Mouse (Mus musculus): ENCODE results near the gene Gm10197. TPM values are rescaled to one million over a fixed set of nuclear protein-coding genes. Genes with fewer than 3 reads are reported as not detected.
A peak's percentile ranks its signal among the peaks of the same experiment; 100 is the strongest.

The Gm10197 gene
- polyA plus RNA-seq, 1 experiment from 2014 or later, result not detected

- peaks cover 14% of the 10 kb centered on the region; the same call in 1 of the 2 replicates for H3K4me1 ChIP-seq (ENCODE audit: control insufficient read depth, insufficient read depth, low read length)
- no peaks in the 10 kb centered on the region for H3K9me3 ChIP-seq (ENCODE audit: control insufficient read depth, low read depth, low read length)
- peaks cover 25% of the 10 kb centered on the region for H3K36me3 ChIP-seq (ENCODE audit: control insufficient read depth, insufficient read depth, low read length)
- no peak overlapping the region for H3K27ac ChIP-seq (ENCODE audit: low read length)
- H3K4me3 ChIP-seq (ENCODE audit: low read depth, low read length), result no peak overlapping the region
- no peak overlapping the region for H3K4me2 ChIP-seq (replicated peaks; ENCODE audit: low read depth, low read length)
- no peaks in the 10 kb centered on the region for H3K27me3 ChIP-seq (ENCODE audit: control insufficient read depth, insufficient read depth, low read length)
- ATAC-seq (ENCODE audit: insufficient number of reproducible peaks, insufficient read depth, low FRiP score, low read depth), result no peak
- no peak overlapping the region for H3K9ac ChIP-seq (replicated peaks; ENCODE audit: low read depth, low read length)
- 82% methylated on average over 2 of the region's 2 CpGs for WGBS
These were observed 2.0 kb upstream of the Gm10197 start for GRCm38 (mm10) chr19:53373570-53373969.

- H3K36me3 ChIP-seq (ENCODE audit: control insufficient read depth, insufficient read depth, low read length), result peaks cover 13% of the 10 kb centered on the region
- WGBS, result 76% methylated on average over 15 of the region's 15 CpGs
These were observed 1.3 kb downstream of the Gm10197 start for GRCm38 (mm10) chr19:53370233-53370632.

GRCm38 (mm10) chr19:53369469-53370043, 2.0 kb downstream of the Gm10197 start:
- ATAC-seq (ENCODE audit: insufficient number of reproducible peaks, insufficient read depth, low FRiP score, low read depth), result no peak
- no peaks in the 10 kb centered on the region for H3K9me3 ChIP-seq (ENCODE audit: control insufficient read depth, low read depth, low read length)
- H3K36me3 ChIP-seq (ENCODE audit: control insufficient read depth, insufficient read depth, low read length), result peaks cover 8% of the 10 kb centered on the region; the same call in 1 of the 2 replicates
- H3K9ac ChIP-seq (replicated peaks; ENCODE audit: low read depth, low read length), result no peak overlapping the region
- no peaks in the 10 kb centered on the region for H3K27me3 ChIP-seq (ENCODE audit: control insufficient read depth, insufficient read depth, low read length)
- WGBS, result 28% methylated on average over 14 of the region's 14 CpGs
- H3K4me1 ChIP-seq (ENCODE audit: control insufficient read depth, insufficient read depth, low read length), result peaks cover 30% of the 10 kb centered on the region
- no peak overlapping the region for H3K27ac ChIP-seq (ENCODE audit: low read length)
- no peak overlapping the region for H3K4me2 ChIP-seq (replicated peaks; ENCODE audit: low read depth, low read length)
- H3K4me3 ChIP-seq (ENCODE audit: low read depth, low read length), result no peak overlapping the region

More at GRCm38 (mm10) chr19:53370233-53370632, 1.3 kb downstream of the Gm10197 start:
- Histone ChIP-seq H3K9ac (replicated peaks; ENCODE audit: low read depth, low read length) (no peak overlapping the region), H3K9me3 (ENCODE audit: control insufficient read depth, low read depth, low read length) (no peaks in the 10 kb centered on the region), H3K4me1 (ENCODE audit: control insufficient read depth, insufficient read depth, low read length) (peaks cover 26% of the 10 kb centered on the region), H3K27me3 (ENCODE audit: control insufficient read depth, insufficient read depth, low read length) (no peaks in the 10 kb centered on the region), H3K4me3 (ENCODE audit: low read depth, low read length) (no peak overlapping the region), H3K27ac (ENCODE audit: low read length) (0 out of 2 replicates have a peak overlapping the region, but pooled peaks have one; percentile 30), H3K4me2 (replicated peaks; ENCODE audit: low read depth, low read length) (no peak overlapping the region)
- no peak for ATAC-seq (ENCODE audit: insufficient number of reproducible peaks, insufficient read depth, low FRiP score, low read depth)

- no peaks in the 10 kb centered on the region for H3K9me3 ChIP-seq (ENCODE audit: control insufficient read depth, low read depth, low read length)
- no peak overlapping the region for H3K4me3 ChIP-seq (ENCODE audit: low read depth, low read length)
- H3K4me1 ChIP-seq (ENCODE audit: control insufficient read depth, insufficient read depth, low read length), result peaks cover 33% of the 10 kb centered on the region
- no peak overlapping the region for H3K27ac ChIP-seq (ENCODE audit: low read length)
- H3K27me3 ChIP-seq (ENCODE audit: control insufficient read depth, insufficient read depth, low read length), result no peaks in the 10 kb centered on the region
- 89% methylated on average over 7 of the region's 7 CpGs for WGBS
- H3K36me3 ChIP-seq (ENCODE audit: control insufficient read depth, insufficient read depth, low read length), result peaks cover 5% of the 10 kb centered on the region; the same call in 1 of the 2 replicates
- no peak overlapping the region for H3K9ac ChIP-seq (replicated peaks; ENCODE audit: low read depth, low read length)
- H3K4me2 ChIP-seq (replicated peaks; ENCODE audit: low read depth, low read length), result no peak overlapping the region
- ATAC-seq (ENCODE audit: insufficient number of reproducible peaks, insufficient read depth, low FRiP score, low read depth), result no peak
These were observed 4.7 kb downstream of the Gm10197 start for GRCm38 (mm10) chr19:53366881-53367280.

GRCm38 (mm10) chr19:53366057-53366775, 5.3 kb downstream of the Gm10197 start:
- H3K27ac ChIP-seq (ENCODE audit: low read length), result no peak overlapping the region; the same call in 1 of the 2 replicates
- WGBS, result 68% methylated on average over 11 of the region's 11 CpGs

GRCm38 (mm10) chr19:53364963-53365362, 6.6 kb downstream of the Gm10197 start:
- no peaks in the 10 kb centered on the region for H3K9me3 ChIP-seq (ENCODE audit: control insufficient read depth, low read depth, low read length)
- no peak overlapping the region for H3K9ac ChIP-seq (replicated peaks; ENCODE audit: low read depth, low read length)
- H3K36me3 ChIP-seq (ENCODE audit: control insufficient read depth, insufficient read depth, low read length), result no peaks in the 10 kb centered on the region
- no peaks in the 10 kb centered on the region for H3K27me3 ChIP-seq (ENCODE audit: control insufficient read depth, insufficient read depth, low read length)
- H3K4me1 ChIP-seq (ENCODE audit: control insufficient read depth, insufficient read depth, low read length), result peaks cover 27% of the 10 kb centered on the region
- WGBS, result 17% methylated on average over 9 of the region's 9 CpGs
- peak; percentile 86 for ATAC-seq (ENCODE audit: insufficient number of reproducible peaks, insufficient read depth, low FRiP score, low read depth)
- H3K4me2 ChIP-seq (replicated peaks; ENCODE audit: low read depth, low read length), result peak overlapping the region; percentile 34
- 0 out of 2 replicates have a peak overlapping the region, but pooled peaks have one; percentile 9 for H3K4me3 ChIP-seq (ENCODE audit: low read depth, low read length)
- H3K27ac ChIP-seq (ENCODE audit: low read length), result peak overlapping the region; percentile 81

More at GRCm38 (mm10) chr19:53366057-53366775, 5.3 kb downstream of the Gm10197 start:
- Histone ChIP-seq H3K36me3 (ENCODE audit: control insufficient read depth, insufficient read depth, low read length) (peaks cover under 1% of the 10 kb centered on the region; the same call in 1 of the 2 replicates), H3K4me2 (replicated peaks; ENCODE audit: low read depth, low read length) (no peak overlapping the region), H3K27me3 (ENCODE audit: control insufficient read depth, insufficient read depth, low read length) (no peaks in the 10 kb centered on the region), H3K9me3 (ENCODE audit: control insufficient read depth, low read depth, low read length) (no peaks in the 10 kb centered on the region), H3K9ac (replicated peaks; ENCODE audit: low read depth, low read length) (no peak overlapping the region), H3K4me1 (ENCODE audit: control insufficient read depth, insufficient read depth, low read length) (peaks cover 28% of the 10 kb centered on the region), H3K4me3 (ENCODE audit: low read depth, low read length) (no peak overlapping the region)
- no peak for ATAC-seq (ENCODE audit: insufficient number of reproducible peaks, insufficient read depth, low FRiP score, low read depth)

- Histone ChIP-seq H3K4me1 (ENCODE audit: control insufficient read depth, insufficient read depth, low read length) (peaks cover 30% of the 10 kb centered on the region), H3K4me3 (ENCODE audit: low read depth, low read length) (no peak overlapping the region), H3K4me2 (replicated peaks; ENCODE audit: low read depth, low read length) (no peak overlapping the region), H3K9ac (replicated peaks; ENCODE audit: low read depth, low read length) (no peak overlapping the region), H3K36me3 (ENCODE audit: control insufficient read depth, insufficient read depth, low read length) (no peaks in the 10 kb centered on the region), H3K9me3 (ENCODE audit: control insufficient read depth, low read depth, low read length) (no peaks in the 10 kb centered on the region), H3K27ac (ENCODE audit: low read length) (peak overlapping the region; percentile 18; the same call in 1 of the 2 replicates), H3K27me3 (ENCODE audit: control insufficient read depth, insufficient read depth, low read length) (no peaks in the 10 kb centered on the region)
- 33% methylated on average over 2 of the region's 2 CpGs for WGBS
- no peak for ATAC-seq (ENCODE audit: insufficient number of reproducible peaks, insufficient read depth, low FRiP score, low read depth)
These were observed 7.0 kb downstream of the Gm10197 start for GRCm38 (mm10) chr19:53364551-53364950.

- Histone ChIP-seq H3K9me3 (ENCODE audit: control insufficient read depth, low read depth, low read length) (no peaks in the 10 kb centered on the region), H3K27ac (ENCODE audit: low read length) (no peak overlapping the region), H3K36me3 (ENCODE audit: control insufficient read depth, insufficient read depth, low read length) (no peaks in the 10 kb centered on the region), H3K4me2 (replicated peaks; ENCODE audit: low read depth, low read length) (no peak overlapping the region), H3K9ac (replicated peaks; ENCODE audit: low read depth, low read length) (no peak overlapping the region), H3K4me3 (ENCODE audit: low read depth, low read length) (no peak overlapping the region), H3K27me3 (ENCODE audit: control insufficient read depth, insufficient read depth, low read length) (no peaks in the 10 kb centered on the region), H3K4me1 (ENCODE audit: control insufficient read depth, insufficient read depth, low read length) (peaks cover 32% of the 10 kb centered on the region)
- ATAC-seq (ENCODE audit: insufficient number of reproducible peaks, insufficient read depth, low FRiP score, low read depth), result no peak
- WGBS, result 50% methylated on average over 2 of the region's 2 CpGs
These were observed 8.6 kb downstream of the Gm10197 start for GRCm38 (mm10) chr19:53362967-53363366.
